Mouse (Mus musculus): ENCODE results near the gene Lrrc23. TPM values are rescaled to one million over a fixed set of nuclear protein-coding genes. Genes with fewer than 3 reads are reported as not detected.

Lrrc23 gene
- polyA plus RNA-seq, 1 experiment from 2014 or later, result not detected

DNA sequence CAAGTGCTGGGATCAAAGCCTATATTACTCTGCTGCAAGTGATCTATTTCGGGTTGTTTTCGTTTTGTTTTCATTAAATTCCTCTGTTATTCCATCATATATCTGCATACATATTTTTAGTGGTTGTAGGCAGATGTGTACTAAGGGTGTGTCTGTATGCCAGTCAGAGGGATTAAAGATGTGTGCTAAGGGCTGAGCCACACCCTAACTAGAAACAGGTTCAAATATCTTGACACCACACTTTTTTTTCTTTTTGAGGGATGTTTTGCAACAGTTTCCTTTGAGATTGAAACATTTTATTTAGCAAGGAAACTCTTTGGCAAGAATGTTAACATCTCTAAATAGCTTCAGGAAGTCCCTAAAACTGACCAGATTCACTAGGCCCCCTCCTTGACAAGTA is 16.7 kb upstream of the Lrrc23 start:
- H3K27me3 ChIP-seq, result no peaks in the 10 kb centered on the region
- no peak for TF ChIP-seq CTCF (IDR thresholded peaks at IDR 0.05)
- ChIA-PET CTCF (interaction anchor here (1.4 to 2.1 kb wide), 3 partner anchors 9 to 15 kb away, joined by 4 to 7 read pairs (median 5); no protein-coding TSS in a partner anchor), POLR2A (no interaction called here)
- in situ Hi-C loops (cut with MboI; ENCODE audit: low pct_unique_long_range_greater_than_20kb), result no loop called here
- DNase-seq (ENCODE audit: low read depth, low spot score), result no peak
- ATAC-seq, result no peak

DNA sequence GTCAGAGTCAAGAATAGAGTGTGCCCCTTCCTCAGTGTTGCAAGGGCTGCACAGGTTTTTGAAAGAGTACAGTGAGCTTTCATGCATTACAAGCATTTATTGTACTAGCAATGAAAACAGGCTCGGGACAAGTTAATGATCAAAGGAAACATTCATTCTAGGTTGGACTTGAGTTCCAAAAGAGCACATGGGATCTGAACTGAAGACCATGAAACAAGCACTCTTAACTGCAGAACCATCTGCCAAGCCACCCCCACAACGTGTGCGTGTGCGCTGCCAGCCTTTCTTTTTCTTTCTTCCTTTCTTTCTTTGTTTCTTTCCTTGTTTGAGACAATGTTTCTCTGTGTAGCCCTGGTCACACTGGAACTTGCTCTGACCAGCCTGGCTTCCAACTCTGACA is 16.3 kb upstream of the Lrrc23 start:
- ATAC-seq (no peak), DNase-seq (ENCODE audit: low read depth, low spot score) (no peak)
- ChIA-PET CTCF (interaction anchor here (1.4 to 2.1 kb wide), 3 partner anchors 10 to 16 kb away, joined by 4 to 7 read pairs (median 5); no protein-coding TSS in a partner anchor), POLR2A (no interaction called here)
- no peaks in the 10 kb centered on the region for H3K27me3 ChIP-seq
- in situ Hi-C loops (cut with MboI; ENCODE audit: low pct_unique_long_range_greater_than_20kb), result no loop called here
- no peak for TF ChIP-seq CTCF (IDR thresholded peaks at IDR 0.05)

DNA sequence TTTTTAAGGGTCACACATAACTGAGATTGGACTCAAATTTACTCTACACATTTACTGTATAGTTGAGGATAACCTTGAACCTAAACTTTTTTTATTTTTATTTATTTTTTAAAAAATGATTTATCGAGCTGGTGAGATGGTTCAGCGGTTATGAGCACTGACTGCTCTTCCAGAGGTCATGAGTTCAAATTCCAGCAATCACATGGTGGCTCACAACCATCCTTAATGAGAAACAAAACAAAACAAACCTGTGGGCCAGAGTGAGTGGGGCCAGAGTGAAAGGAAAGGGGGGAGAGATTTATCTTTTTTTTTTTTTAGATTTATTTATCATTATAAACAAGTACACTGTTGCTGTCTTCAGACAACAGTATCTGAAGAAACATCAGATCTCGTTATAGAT is 12.4 kb upstream of the Lrrc23 start:
- in situ Hi-C loops (cut with MboI; ENCODE audit: low pct_unique_long_range_greater_than_20kb), result no loop called here
- CTCF ChIA-PET, result interaction anchor here (2.7 kb wide), 1 partner anchor 11 kb away, joined by 9 read pairs; no protein-coding TSS in a partner anchor
- H3K27me3 ChIP-seq, result no peaks in the 10 kb centered on the region
- no peak for TF ChIP-seq CTCF (IDR thresholded peaks at IDR 0.05)
- POLR2A ChIA-PET, result interaction anchor here (1.4 kb wide), 1 partner anchor 16 kb away, joined by 3 read pairs; no protein-coding TSS in a partner anchor
- ATAC-seq (no peak), DNase-seq (ENCODE audit: low read depth, low spot score) (no peak)

- POLR2A ChIA-PET, result no interaction called here
- CTCF ChIA-PET, result no interaction called here
- no peak for DNase-seq (ENCODE audit: low read depth, low spot score)
- H3K27me3 ChIP-seq, result no peaks in the 10 kb centered on the region
- in situ Hi-C loops (cut with MboI; ENCODE audit: low pct_unique_long_range_greater_than_20kb), result no loop called here
- no peak for ATAC-seq
- no peak for TF ChIP-seq CTCF (IDR thresholded peaks at IDR 0.05)
Measured at GRCm38 (mm10) chr6:124790121-124790520, 10.6 kb upstream of the Lrrc23 start.

- ATAC-seq, result no peak
- DNase-seq (ENCODE audit: low read depth, low spot score), result no peak
- H3K27me3 ChIP-seq, result no peaks in the 10 kb centered on the region
- ChIA-PET CTCF (no interaction called here), POLR2A (no interaction called here)
- TF ChIP-seq CTCF (IDR thresholded peaks at IDR 0.05), result no peak
- in situ Hi-C loops (cut with MboI; ENCODE audit: low pct_unique_long_range_greater_than_20kb), result no loop called here
Measured at GRCm38 (mm10) chr6:124789519-124789918, 10.0 kb upstream of the Lrrc23 start.

DNA sequence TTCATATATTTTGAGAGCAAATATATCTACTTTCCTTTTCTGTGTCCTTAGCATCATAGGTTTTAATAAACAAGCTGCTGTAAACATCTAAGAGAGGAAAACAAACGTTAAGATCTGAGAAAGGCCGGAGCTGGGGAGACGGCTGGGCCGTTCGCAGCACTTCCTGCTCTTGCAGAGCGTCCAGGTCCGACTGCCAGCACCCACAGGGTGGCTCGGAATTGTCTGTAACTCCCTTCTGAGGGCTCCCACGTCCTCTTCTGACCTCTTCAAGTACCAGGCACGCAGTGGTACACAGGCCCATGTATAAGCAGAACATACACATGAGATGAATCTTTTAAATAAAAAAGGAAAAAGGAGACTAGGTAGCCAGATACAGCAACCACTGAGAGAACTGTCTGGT is 8.2 kb upstream of the Lrrc23 start:
- POLR2A ChIA-PET, result no interaction called here
- in situ Hi-C loops (cut with MboI; ENCODE audit: low pct_unique_long_range_greater_than_20kb), result no loop called here
- DNase-seq (ENCODE audit: low read depth, low spot score), result no peak
- TF ChIP-seq CTCF (IDR thresholded peaks at IDR 0.05), result no peak
- no peak for ATAC-seq
- CTCF ChIA-PET, result interaction anchor here (1.1 kb wide), 1 partner anchor 12 kb away, joined by 3 read pairs; no protein-coding TSS in a partner anchor
- no peaks in the 10 kb centered on the region for H3K27me3 ChIP-seq

DNA sequence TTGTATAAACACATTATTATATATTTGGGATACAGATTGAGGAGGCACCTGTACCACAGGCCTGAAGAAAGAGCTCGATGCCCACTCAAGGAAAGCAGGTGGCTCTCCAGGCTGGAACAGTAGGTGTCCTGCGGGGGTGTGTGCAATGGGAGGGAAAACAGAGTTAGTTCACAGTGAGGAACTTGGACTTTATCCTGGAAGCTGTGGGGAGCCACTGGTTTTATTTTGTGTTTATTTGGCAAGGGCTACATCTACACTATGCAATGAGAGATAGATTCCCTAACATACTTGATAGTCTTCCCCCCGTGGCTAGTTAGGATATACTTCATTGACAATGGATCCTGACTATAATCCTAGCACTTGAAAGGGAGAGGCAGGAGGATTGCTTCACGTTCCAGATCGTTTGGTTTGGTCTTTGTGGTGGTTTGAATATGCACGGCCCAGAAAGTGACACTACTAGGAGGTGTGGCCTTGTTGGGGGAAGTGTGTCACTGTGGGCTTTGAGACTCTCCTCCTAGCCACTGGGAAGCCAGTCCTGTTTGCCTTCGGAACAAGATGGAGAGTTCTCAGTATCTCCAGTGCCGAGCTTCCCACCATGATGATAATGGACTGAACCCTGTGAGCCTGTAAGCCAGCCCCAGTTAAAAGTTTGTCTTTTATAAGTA is 7.4 kb upstream of the Lrrc23 start:
- DNase-seq (ENCODE audit: low read depth, low spot score) (no peak), ATAC-seq (no peak)
- no peaks in the 10 kb centered on the region for H3K27me3 ChIP-seq
- no peak for TF ChIP-seq CTCF (IDR thresholded peaks at IDR 0.05)
- CTCF ChIA-PET, result no interaction called here
- POLR2A ChIA-PET, result no interaction called here
- in situ Hi-C loops (cut with MboI; ENCODE audit: low pct_unique_long_range_greater_than_20kb), result no loop called here

DNA sequence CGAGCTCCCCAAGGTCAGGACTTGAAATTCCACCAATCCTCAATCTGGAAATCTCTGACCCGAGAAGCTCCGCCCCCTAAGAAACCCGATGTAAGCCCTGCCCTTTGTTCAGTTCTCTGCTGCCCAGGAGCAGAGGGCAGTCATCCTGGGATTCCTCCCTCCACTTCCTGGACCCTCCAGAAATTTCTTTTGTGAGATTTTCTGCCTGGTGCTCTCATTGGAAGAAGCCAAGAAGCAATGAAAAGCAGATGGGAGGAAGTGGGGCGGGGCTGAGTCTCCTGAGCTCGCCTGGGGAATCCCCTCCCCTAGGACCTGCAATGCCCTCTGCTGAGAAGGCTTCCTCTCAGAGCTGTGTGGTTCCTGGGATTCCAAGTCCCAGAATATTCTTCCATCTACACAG is 2.9 kb upstream of the Lrrc23 start:
- no peak for ATAC-seq
- CTCF ChIA-PET, result interaction anchor here (0.7 to 1.0 kb wide), 2 partner anchors 25 to 27 kb away, joined by 3 read pairs; no protein-coding TSS in a partner anchor
- TF ChIP-seq CTCF (IDR thresholded peaks at IDR 0.05), result no peak
- in situ Hi-C loops (cut with MboI; ENCODE audit: low pct_unique_long_range_greater_than_20kb), result no loop called here
- H3K27me3 ChIP-seq, result peaks cover 4% of the 10 kb centered on the region
- POLR2A ChIA-PET, result interaction anchor here (0.6 to 1.4 kb wide), 2 partner anchors 27 to 354 kb away, joined by 3 to 4 read pairs; no protein-coding TSS in a partner anchor
- no peak for DNase-seq (ENCODE audit: low read depth, low spot score)

- no peak for ATAC-seq
- in situ Hi-C loops (cut with MboI; ENCODE audit: low pct_unique_long_range_greater_than_20kb), result no loop called here
Measured at GRCm38 (mm10) chr6:124780917-124781316, 1.4 kb upstream of the Lrrc23 start.

GRCm38 (mm10) chr6:124779984-124780416 is 473 bp upstream of the Lrrc23 start:
- POLR2A ChIA-PET, result no interaction called here
- ATAC-seq (no peak), DNase-seq (ENCODE audit: low read depth, low spot score) (no peak)
- CTCF ChIA-PET, result interaction anchor here (0.9 to 1.8 kb wide), 2 partner anchors 9 to 20 kb away, joined by 3 to 7 read pairs; no protein-coding TSS in a partner anchor
- in situ Hi-C loops (cut with MboI; ENCODE audit: low pct_unique_long_range_greater_than_20kb), result no loop called here
- H3K27me3 ChIP-seq, result peaks cover 4% of the 10 kb centered on the region
- no peak for TF ChIP-seq CTCF (IDR thresholded peaks at IDR 0.05)

More at GRCm38 (mm10) chr6:124780917-124781316, 1.4 kb upstream of the Lrrc23 start:
- ChIA-PET CTCF (interaction anchor here (0.7 kb wide), 1 partner anchor 373 kb away, joined by 3 read pairs; no protein-coding TSS in a partner anchor), POLR2A (no interaction called here)
- no peak for TF ChIP-seq CTCF (IDR thresholded peaks at IDR 0.05)
- peaks cover 4% of the 10 kb centered on the region for H3K27me3 ChIP-seq
- no peak for DNase-seq (ENCODE audit: low read depth, low spot score)

DNA sequence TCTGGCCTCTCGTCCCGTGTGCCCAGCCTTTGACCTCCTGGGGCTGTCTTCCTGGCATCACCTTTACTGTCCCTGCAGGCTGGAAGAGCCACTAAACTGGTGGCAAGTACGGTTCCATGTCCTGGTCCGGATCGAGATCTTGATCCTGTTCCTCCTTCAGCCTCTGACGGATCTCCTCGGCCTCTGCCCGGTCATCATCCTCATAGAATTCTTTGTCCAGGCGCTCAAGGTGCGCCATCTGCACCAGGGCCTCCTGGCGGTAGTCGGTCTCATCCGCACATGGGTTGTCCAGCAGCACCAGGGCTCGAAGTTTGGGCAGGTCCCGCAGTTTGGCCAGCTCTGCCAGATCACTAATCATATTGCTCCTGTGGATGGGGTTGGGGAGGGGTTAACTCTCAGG is 9.0 kb downstream of the Lrrc23 start:
- DNase-seq (ENCODE audit: low read depth, low spot score) (no peak), ATAC-seq (no peak)
- ChIA-PET POLR2A (interaction anchor here (0.8 kb wide), 1 partner anchor 24 kb away, joined by 3 read pairs; no protein-coding TSS in a partner anchor), CTCF (interaction anchor here (0.9 to 1.5 kb wide), 3 partner anchors 9 to 68 kb away, joined by 3 to 4 read pairs (median 3); partner anchors contain the start of gene Lrrc23)
- TF ChIP-seq CTCF (IDR thresholded peaks at IDR 0.05), result no peak
- H3K27me3 ChIP-seq, result no peaks in the 10 kb centered on the region
- in situ Hi-C loops (cut with MboI; ENCODE audit: low pct_unique_long_range_greater_than_20kb), result loop anchor here (25.0 kb wide), 1 partner anchor 283 kb away; the partner anchor contains the start of gene C1rl
